Mouse (Mus musculus): ENCODE data around the gene Camk1d.

DNA sequence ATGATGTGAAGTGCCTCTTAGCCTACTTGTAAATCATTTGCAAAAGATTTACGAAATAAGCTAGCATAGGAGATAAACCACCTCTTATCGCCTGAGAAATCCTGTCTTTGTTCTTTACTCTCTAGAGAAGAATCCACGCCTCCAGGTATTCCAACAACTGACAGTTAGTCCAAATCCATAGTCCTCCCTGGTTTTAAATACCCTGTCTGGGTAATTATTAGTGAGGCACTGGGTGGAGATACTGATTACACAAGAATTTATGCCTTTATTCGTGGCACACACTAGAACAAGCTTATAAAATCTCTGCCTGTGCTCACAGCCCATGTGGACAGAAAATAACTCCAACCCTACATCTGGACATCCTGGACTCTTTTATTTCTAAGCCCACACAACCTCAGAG, 150.6 kb downstream of the Camk1d start:
- no peak for TF ChIP-seq CTCF (conservative IDR thresholded peaks at IDR 0.05; ENCODE audit: insufficient read depth, insufficient read length, low read depth, low read length)
- TF ChIP-seq POLR2A (IDR thresholded peaks at IDR 0.05; ENCODE audit: low read depth, low read length), result no peak

Data from kidney, adult 2 months (tissue).